Mouse (Mus musculus) hindbrain, embryonic 15.5 days (tissue): ENCODE data around the gene Dlx2. TPM values are rescaled to one million over a fixed set of nuclear protein-coding genes. Genes with fewer than 3 reads are reported as not detected.
A peak's percentile ranks its signal among the peaks of the same experiment; 100 is the strongest.

Experiments used
- ATAC-seq: fragments of 200-750 bp; cut with Nextera tagmentation; 2 replicates; pipeline ENCODE4 v1.8.0; 2017; ENCODE audit warnings: low read depth, moderate number of reproducible peaks, moderate TSS enrichment; ENCODE audit not compliant: low FRiP score
- H3K27ac ChIP-seq: fragments of 300-500 bp; sonication (generic); replicated peaks from 2 replicates; pipeline ENCODE4 v1.5.1; 2015; ENCODE audit warnings: mild to moderate bottlenecking, inconsistent platforms
- H3K27me3 ChIP-seq: fragments of 300-500 bp; sonication (generic); 2 replicates; pipeline ENCODE4 v1.6.1; 2015; ENCODE audit warnings: control low read depth, inconsistent platforms
- H3K36me3 ChIP-seq: fragments of 300-500 bp; sonication (generic); 2 replicates; pipeline ENCODE4 v1.6.1; 2015; ENCODE audit warnings: control low read depth, inconsistent platforms
- H3K4me1 ChIP-seq: fragments of 300-500 bp; sonication (generic); replicated peaks from 2 replicates; pipeline ENCODE4 v1.6.1; 2015; ENCODE audit warnings: control low read depth, inconsistent platforms
- H3K4me2 ChIP-seq: fragments of 300-500 bp; sonication (generic); 2 replicates; pipeline ENCODE4 v1.6.1; 2015; ENCODE audit warnings: moderate library complexity, mild to moderate bottlenecking, inconsistent platforms
- H3K4me3 ChIP-seq: fragments of 300-500 bp; sonication (generic); 2 replicates; pipeline ENCODE4 v1.5.1; 2015; ENCODE audit warnings: mild to moderate bottlenecking, inconsistent platforms
- H3K9ac ChIP-seq: fragments of 300-500 bp; sonication (generic); 2 replicates; pipeline ENCODE4 v1.6.1; 2015; ENCODE audit warnings: inconsistent platforms
- H3K9me3 ChIP-seq: fragments of 300-500 bp; sonication (generic); 2 replicates; pipeline ENCODE4 v1.6.1; 2016; ENCODE audit warnings: control low read depth, inconsistent platforms
- WGBS: fragments of 180-500 bp; shearing (Covaris S2); methylation state at CpG from one replicate; pipeline ENCODE4 v1.1.7; 2015; 5-methylcytosine and 5-hydroxymethylcytosine counted together
- polyA plus RNA-seq: library from polyadenylated mRNA; unstranded; fragments of >200 nt; fragmentation: Nextera tagmentation; extraction: Ambion mirVana; gene quantifications from 2 replicates; pipeline ENCODE4 v1.2.1, GENCODE M21; 2015

The Dlx2 gene
- polyA plus RNA-seq, 1 experiment from 2014 or later = 2.2 TPM

- Histone ChIP-seq H3K9me3 (no peaks in the 10 kb centered on the region), H3K27ac (no peak overlapping the region), H3K36me3 (no peaks in the 10 kb centered on the region), H3K4me2 (peak overlapping the region; percentile 86), H3K27me3 (peaks cover 68% of the 10 kb centered on the region), H3K4me3 (peak overlapping the region; percentile 44), H3K4me1 (peaks cover 26% of the 10 kb centered on the region), H3K9ac (no peak overlapping the region)
- under 1% methylated on average over 58 of the region's 59 CpGs for WGBS
- ATAC-seq = peak; percentile 63
These were observed 493 bp downstream of the Dlx2 start for GRCm38 (mm10) chr2:71545882-71546639.

GRCm38 (mm10) chr2:71545401-71545881, 1.1 kb downstream of the Dlx2 start:
- Histone ChIP-seq H3K36me3 (no peaks in the 10 kb centered on the region), H3K27ac (no peak overlapping the region), H3K9me3 (no peaks in the 10 kb centered on the region), H3K9ac (no peak overlapping the region), H3K4me2 (peak overlapping the region; percentile 86), H3K4me1 (peaks cover 29% of the 10 kb centered on the region), H3K27me3 (peaks cover 65% of the 10 kb centered on the region), H3K4me3 (peak overlapping the region; percentile 44)
- 1% methylated on average over 30 of the region's 32 CpGs for whole genome bisulfite sequencing
- ATAC-seq = peak; percentile 40; the same call in 1 of the 2 replicates

GRCm38 (mm10) chr2:71544391-71545285, 1.9 kb downstream of the Dlx2 start:
- Histone ChIP-seq H3K36me3 (no peaks in the 10 kb centered on the region), H3K27me3 (peaks cover 62% of the 10 kb centered on the region), H3K27ac (no peak overlapping the region), H3K9me3 (no peaks in the 10 kb centered on the region), H3K4me2 (peak overlapping the region; percentile 8; the same call in 1 of the 2 replicates), H3K4me1 (peaks cover 29% of the 10 kb centered on the region), H3K4me3 (peak overlapping the region; percentile 8; the same call in 1 of the 2 replicates), H3K9ac (no peak overlapping the region)
- ATAC-seq = no peak
- WGBS = 1% methylated on average over 61 of the region's 61 CpGs

- H3K36me3 ChIP-seq = no peaks in the 10 kb centered on the region
- H3K9me3 ChIP-seq = no peaks in the 10 kb centered on the region
- WGBS = 2% methylated on average over 20 of the region's 20 CpGs
- peaks cover 61% of the 10 kb centered on the region for H3K27me3 ChIP-seq
- H3K4me1 ChIP-seq = peaks cover 29% of the 10 kb centered on the region
- no peak overlapping the region for H3K4me3 ChIP-seq
- no peak overlapping the region for H3K4me2 ChIP-seq
- no peak for ATAC-seq
- H3K27ac ChIP-seq = no peak overlapping the region
- no peak overlapping the region for H3K9ac ChIP-seq
These were observed 2.6 kb downstream of the Dlx2 start for GRCm38 (mm10) chr2:71543948-71544347.

- Histone ChIP-seq H3K27ac (no peak overlapping the region), H3K4me3 (no peak overlapping the region)
These were observed 3.0 kb downstream of the Dlx2 start for GRCm38 (mm10) chr2:71543531-71543930.

GRCm38 (mm10) chr2:71542816-71543301, 3.7 kb downstream of the Dlx2 start:
- no peak for ATAC-seq
- peaks cover 29% of the 10 kb centered on the region for H3K4me1 ChIP-seq
- H3K27me3 ChIP-seq = peaks cover 59% of the 10 kb centered on the region
- no peaks in the 10 kb centered on the region for H3K9me3 ChIP-seq
- H3K36me3 ChIP-seq = no peaks in the 10 kb centered on the region
- H3K4me2 ChIP-seq = peak overlapping the region; percentile 27
- no peak overlapping the region for H3K27ac ChIP-seq
- under 1% methylated on average over 30 of the region's 30 CpGs for WGBS
- H3K4me3 ChIP-seq = 0 out of 2 replicates have a peak overlapping the region, but pooled peaks have one; percentile 11
- H3K9ac ChIP-seq = no peak overlapping the region

More at GRCm38 (mm10) chr2:71543531-71543930, 3.0 kb downstream of the Dlx2 start:
- Histone ChIP-seq H3K4me1 (peaks cover 29% of the 10 kb centered on the region), H3K4me2 (no peak overlapping the region), H3K36me3 (no peaks in the 10 kb centered on the region), H3K9ac (no peak overlapping the region), H3K9me3 (no peaks in the 10 kb centered on the region), H3K27me3 (peaks cover 61% of the 10 kb centered on the region)
- WGBS = 2% methylated on average over 9 of the region's 9 CpGs
- ATAC-seq = no peak

- peaks cover 64% of the 10 kb centered on the region for H3K27me3 ChIP-seq
- H3K4me3 ChIP-seq = no peak overlapping the region
- no peak overlapping the region for H3K27ac ChIP-seq
- no peak overlapping the region for H3K4me2 ChIP-seq
- ATAC-seq = no peak
- no peaks in the 10 kb centered on the region for H3K36me3 ChIP-seq
- H3K9ac ChIP-seq = no peak overlapping the region
- 5% methylated on average over 11 of the region's 11 CpGs for WGBS
- no peaks in the 10 kb centered on the region for H3K9me3 ChIP-seq
- peaks cover 29% of the 10 kb centered on the region for H3K4me1 ChIP-seq
These were observed 4.2 kb downstream of the Dlx2 start for GRCm38 (mm10) chr2:71542227-71542815.

GRCm38 (mm10) chr2:71541418-71542226, 4.9 kb downstream of the Dlx2 start:
- Histone ChIP-seq H3K4me1 (peaks cover 26% of the 10 kb centered on the region), H3K9me3 (no peaks in the 10 kb centered on the region), H3K27ac (no peak overlapping the region), H3K4me3 (peak overlapping the region; percentile 4; the same call in 1 of the 2 replicates), H3K36me3 (no peaks in the 10 kb centered on the region), H3K9ac (no peak overlapping the region), H3K4me2 (peak overlapping the region; percentile 23), H3K27me3 (peaks cover 65% of the 10 kb centered on the region)
- WGBS = 3% methylated on average over 37 of the region's 37 CpGs
- ATAC-seq = no peak

GRCm38 (mm10) chr2:71540611-71541417, 5.7 kb downstream of the Dlx2 start:
- Histone ChIP-seq H3K9me3 (no peaks in the 10 kb centered on the region), H3K36me3 (no peaks in the 10 kb centered on the region), H3K27ac (no peak overlapping the region), H3K27me3 (peaks cover 66% of the 10 kb centered on the region), H3K4me2 (peak overlapping the region; percentile 23), H3K4me3 (peak overlapping the region; percentile 4; the same call in 1 of the 2 replicates), H3K4me1 (peaks cover 17% of the 10 kb centered on the region), H3K9ac (no peak overlapping the region)
- WGBS = under 1% methylated on average over 48 of the region's 48 CpGs
- ATAC-seq = no peak

- Histone ChIP-seq H3K4me1 (peaks cover 1% of the 10 kb centered on the region), H3K36me3 (no peaks in the 10 kb centered on the region), H3K27ac (no peak overlapping the region), H3K4me3 (no peak overlapping the region), H3K27me3 (peaks cover 86% of the 10 kb centered on the region), H3K9me3 (no peaks in the 10 kb centered on the region), H3K4me2 (no peak overlapping the region), H3K9ac (no peak overlapping the region)
- under 1% methylated on average over 20 of the region's 20 CpGs for WGBS
- ATAC-seq = no peak
These were observed 12.1 kb downstream of the Dlx2 start for GRCm38 (mm10) chr2:71534242-71535052.
